8 mouse cellular contexts compared by ENCODE assay signal in the genomic region with DNA sequence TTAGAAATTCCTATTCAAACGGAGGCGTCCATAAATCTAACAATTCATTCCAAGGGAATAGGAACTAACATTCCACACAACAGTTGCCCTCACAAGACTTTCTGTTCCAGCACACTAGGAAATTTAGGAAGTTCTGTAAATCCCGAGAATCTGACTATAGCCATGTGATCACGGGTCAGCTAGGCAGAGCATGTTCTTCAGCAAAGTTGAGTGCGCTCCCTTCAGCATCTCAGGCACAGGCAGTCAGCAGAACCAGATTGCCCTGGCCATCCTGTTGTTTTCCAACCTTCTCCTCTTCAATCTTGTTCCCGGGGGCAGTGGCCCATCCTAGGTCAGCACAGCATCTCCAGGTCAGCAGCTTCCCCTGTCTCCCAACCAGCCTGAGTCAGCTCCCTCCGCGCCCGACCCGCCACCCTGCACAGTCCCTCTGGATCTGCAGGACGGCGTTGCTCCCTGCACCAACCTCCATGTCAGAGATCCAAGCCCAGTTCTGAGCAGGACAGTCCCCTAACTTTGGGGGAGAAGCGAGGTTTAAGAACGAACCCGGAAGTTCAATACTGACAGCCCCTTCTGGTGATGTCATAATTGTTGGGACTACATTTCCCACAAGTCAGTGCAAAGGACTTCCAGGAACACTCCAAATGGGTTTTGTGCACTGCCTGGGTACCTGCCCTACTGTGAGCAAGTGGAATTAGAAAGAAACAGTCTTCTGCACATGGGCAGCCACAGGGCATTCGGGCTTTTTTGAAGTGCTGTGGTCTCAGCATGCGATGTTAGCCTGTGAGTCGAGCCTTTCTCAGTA. TPM values are rescaled to one million over a fixed set of nuclear protein-coding genes. Genes with fewer than 3 reads are reported as not detected.
DNase-seq lines count a peak whose midpoint lies in the region; ATAC-seq and TF ChIP-seq lines count a peak whose summit lies in the region.

No protein-coding gene starts in this region.

- H3K4me3 ChIP-seq in heart, embryonic 10.5 days, result peak overlapping the region; percentile 76
- H3K4me3 ChIP-seq in kidney, embryonic 14.5 days (ENCODE audit: low read length), result peak overlapping the region; percentile 75
- peak overlapping the region; percentile 63 for H3K4me3 ChIP-seq in limb, embryonic 14.5 days (replicated peaks; ENCODE audit: low read length)
- peak overlapping the region; percentile 66 for H3K4me3 ChIP-seq in midbrain, embryonic 16.5 days (ENCODE audit: low read depth, low read length)
- peak overlapping the region; percentile 70 for H3K4me3 ChIP-seq in spleen, adult 2 months (ENCODE audit: extremely low read depth, insufficient read depth, insufficient read length)

- no peak for TF ChIP-seq POLR2A in brain, embryonic 14.5 days (IDR thresholded peaks at IDR 0.05; ENCODE audit: borderline replicate concordance, extremely low read depth, insufficient read depth, insufficient read length, poor library complexity, severe bottlenecking)
- TF ChIP-seq POLR2A in limb, embryonic 14.5 days (IDR thresholded peaks at IDR 0.05; ENCODE audit: borderline replicate concordance, extremely low read depth, insufficient read depth, insufficient read length), result no peak
- no peak for TF ChIP-seq POLR2A in spleen, adult 2 months (IDR thresholded peaks at IDR 0.05; ENCODE audit: low read depth, low read length)

- TF ChIP-seq CTCF in brain, embryonic 14.5 days (IDR thresholded peaks at IDR 0.05; ENCODE audit: borderline replicate concordance, extremely low read depth, insufficient read depth, insufficient read length), result no peak
- no peak for TF ChIP-seq CTCF in spleen, adult 2 months (IDR thresholded peaks at IDR 0.05; ENCODE audit: extremely low read depth, insufficient read depth, insufficient read length, insufficient replicate concordance)

- no peaks in the 10 kb centered on the region for H3K27me3 ChIP-seq in heart, embryonic 10.5 days (ENCODE audit: insufficient read depth, poor library complexity, severe bottlenecking)
- no peaks in the 10 kb centered on the region for H3K27me3 ChIP-seq in kidney, embryonic 14.5 days (ENCODE audit: control insufficient read depth, insufficient read depth, low read length)
- no peaks in the 10 kb centered on the region for H3K27me3 ChIP-seq in limb, embryonic 14.5 days (ENCODE audit: control insufficient read depth, insufficient read depth, low read length)
- no peaks in the 10 kb centered on the region for H3K27me3 ChIP-seq in midbrain, embryonic 16.5 days (ENCODE audit: control insufficient read depth, insufficient read depth, low read depth, low read length)
- no peaks in the 10 kb centered on the region for H3K27me3 ChIP-seq in spleen, adult 2 months (ENCODE audit: control insufficient read depth, insufficient read depth, low read length)

- peak overlapping the region; percentile 59 for H3K9ac ChIP-seq in kidney, embryonic 14.5 days (ENCODE audit: low read depth, low read length)
- peak overlapping the region; percentile 63 for H3K9ac ChIP-seq in limb, embryonic 14.5 days (ENCODE audit: low read depth, low read length, severe bottlenecking)
- H3K9ac ChIP-seq in midbrain, embryonic 16.5 days (ENCODE audit: low read depth, low read length), result peak overlapping the region; percentile 81

- ATAC-seq in erythroblast, adult 5-6 weeks (replicated peaks; ENCODE audit: low FRiP score, poor library complexity, severe bottlenecking), result peak; percentile 94
- peak; percentile 99 for ATAC-seq in kidney, embryonic 14.5 days (ENCODE audit: low FRiP score, low TSS enrichment)
- peak; percentile 93 for ATAC-seq in limb, embryonic 14.5 days (ENCODE audit: low FRiP score, low read depth)
- ATAC-seq in midbrain, embryonic 16.5 days, result peak; percentile 99

- peak overlapping the region; percentile 67 for H3K4me2 ChIP-seq in kidney, embryonic 14.5 days (replicated peaks; ENCODE audit: low read depth, low read length)
- H3K4me2 ChIP-seq in limb, embryonic 14.5 days (replicated peaks; ENCODE audit: low read depth, low read length, severe bottlenecking), result peak overlapping the region; percentile 67
- H3K4me2 ChIP-seq in midbrain, embryonic 16.5 days (ENCODE audit: low read length), result peak overlapping the region; percentile 80

- DNase-seq in CD4-positive helper T cell, adult 2 months (ENCODE audit: low read depth, low spot score), result peak; percentile 91
- DNase-seq in brain, embryonic 14.5 days (ENCODE audit: low read depth), result peak; percentile 95
- DNase-seq in heart, embryonic 10.5 days (ENCODE audit: low spot score), result peak; percentile 90
- DNase-seq in limb, embryonic 14.5 days (ENCODE audit: low spot score), result peak; percentile 89
- DNase-seq in spleen, adult 2 months (ENCODE audit: low read depth in 1 of 2, low spot score in 2 of 2), result peak; percentile 69 to 74

- 7% methylated on average over 18 of the region's 18 CpGs for WGBS in heart, embryonic 10.5 days
- 9% methylated on average over 18 of the region's 18 CpGs for WGBS in kidney, embryonic 14.5 days
- 11% methylated on average over 18 of the region's 18 CpGs for WGBS in limb, embryonic 14.5 days
- 8% methylated on average over 18 of the region's 18 CpGs for WGBS in midbrain, embryonic 16.5 days
- WGBS in spleen, adult 2 months, result 7% methylated on average over 18 of the region's 18 CpGs

- no peaks in the 10 kb centered on the region for H3K9me3 ChIP-seq in heart, embryonic 10.5 days
- H3K9me3 ChIP-seq in kidney, embryonic 14.5 days (ENCODE audit: control insufficient read depth, low read length), result no peaks in the 10 kb centered on the region; the same call in 1 of the 2 replicates
- H3K9me3 ChIP-seq in limb, embryonic 14.5 days (ENCODE audit: control insufficient read depth, low read length), result no peaks in the 10 kb centered on the region
- H3K9me3 ChIP-seq in midbrain, embryonic 16.5 days (replicated peaks; ENCODE audit: control insufficient read depth, low read length, poor library complexity, severe bottlenecking), result peaks cover 4% of the 10 kb centered on the region

- peak overlapping the region; percentile 85 for H3K27ac ChIP-seq in heart, embryonic 10.5 days
- H3K27ac ChIP-seq in kidney, embryonic 14.5 days (ENCODE audit: low read depth, low read length), result no peak overlapping the region
- H3K27ac ChIP-seq in limb, embryonic 14.5 days (replicated peaks; ENCODE audit: low read depth, low read length), result no peak overlapping the region
- H3K27ac ChIP-seq in midbrain, embryonic 16.5 days (ENCODE audit: low read length), result peak overlapping the region; percentile 69
- 0 out of 2 replicates have a peak overlapping the region, but pooled peaks have one; percentile 16 for H3K27ac ChIP-seq in spleen, adult 2 months (ENCODE audit: insufficient read depth, low read length)

- 0 out of 2 replicates have a peak, but pooled peaks cover 5% of the 10 kb centered on the region for H3K36me3 ChIP-seq in heart, embryonic 10.5 days
- no peaks in the 10 kb centered on the region for H3K36me3 ChIP-seq in kidney, embryonic 14.5 days (ENCODE audit: control insufficient read depth, insufficient read depth, low read length)
- H3K36me3 ChIP-seq in limb, embryonic 14.5 days (ENCODE audit: control insufficient read depth, insufficient read depth, low read length), result no peaks in the 10 kb centered on the region
- no peaks in the 10 kb centered on the region for H3K36me3 ChIP-seq in midbrain, embryonic 16.5 days (ENCODE audit: control insufficient read depth, insufficient read depth, low read length)
- H3K36me3 ChIP-seq in spleen, adult 2 months (ENCODE audit: control insufficient read depth, insufficient read depth, low read length), result peaks cover 1% of the 10 kb centered on the region; the same call in 1 of the 2 replicates

- H3K4me1 ChIP-seq in heart, embryonic 10.5 days, result peaks cover 3% of the 10 kb centered on the region; the same call in 1 of the 2 replicates
- H3K4me1 ChIP-seq in kidney, embryonic 14.5 days (ENCODE audit: control insufficient read depth, insufficient read depth, low read length), result no peaks in the 10 kb centered on the region
- H3K4me1 ChIP-seq in limb, embryonic 14.5 days (ENCODE audit: control insufficient read depth, insufficient read depth, low read length), result no peaks in the 10 kb centered on the region
- H3K4me1 ChIP-seq in midbrain, embryonic 16.5 days (ENCODE audit: control insufficient read depth, insufficient read depth, low read length), result peaks cover 8% of the 10 kb centered on the region
- H3K4me1 ChIP-seq in spleen, adult 2 months (ENCODE audit: control insufficient read depth, insufficient read depth, insufficient read length), result no peaks in the 10 kb centered on the region

RNA-seq across cellular contexts. Expression of gene Zfp458, which starts 9.5 kb away (rescaled TPM):
- 3.6 and 5.3 TPM in 2 replicates for polyA plus RNA-seq in brain, embryonic 14.5 days (2012; rRNA removed)
- total RNA-seq in erythroblast, adult 5-6 weeks (2015; ENCODE audit: low replicate concordance), result 3.3 TPM in 1 of 2 replicates, not detected in the other
- total RNA-seq in erythroblast, adult 5-6 weeks (2017; ENCODE audit: low replicate concordance), result 2.7 TPM in 1 of 2 replicates, not detected in the other
- polyA plus RNA-seq in heart, embryonic 10.5 days (2016; fragmentation: Nextera tagmentation; extraction: Ambion mirVana), result 1.4 and 1.6 TPM in 2 replicates
- 2.1 and 3.0 TPM in 2 replicates for polyA plus RNA-seq in kidney, embryonic 14.5 days (2014; fragmentation: Nextera tagmentation; extraction: Ambion mirVana)
- polyA plus RNA-seq in limb, embryonic 14.5 days (2012; rRNA removed), result 1.5 and 2.0 TPM in 2 replicates
- 1.6 and 2.5 TPM in 2 replicates for polyA plus RNA-seq in limb, embryonic 14.5 days (2014; fragmentation: Nextera tagmentation; extraction: Ambion mirVana)
- polyA plus RNA-seq in midbrain, embryonic 16.5 days (2015; fragmentation: Nextera tagmentation; extraction: Ambion mirVana), result 5.8 and 6.9 TPM in 2 replicates
- polyA plus RNA-seq in spleen, adult 2 months (2012; rRNA removed), result 0.41 TPM in 2 replicates

RNA-seq across cellular contexts. Expression of gene Zfp457, which starts 37.5 kb away (rescaled TPM):
- polyA plus RNA-seq in brain, embryonic 14.5 days (2012; rRNA removed), result 1.8 and 2.6 TPM in 2 replicates
- total RNA-seq in erythroblast, adult 5-6 weeks (2015; ENCODE audit: low replicate concordance), result not detected in 2 replicates
- 0.56 TPM in 1 of 2 replicates, not detected in the other for total RNA-seq in erythroblast, adult 5-6 weeks (2017; ENCODE audit: low replicate concordance)
- polyA plus RNA-seq in heart, embryonic 10.5 days (2016; fragmentation: Nextera tagmentation; extraction: Ambion mirVana), result 0.40 and 0.86 TPM in 2 replicates
- 0.73 and 1.5 TPM in 2 replicates for polyA plus RNA-seq in kidney, embryonic 14.5 days (2014; fragmentation: Nextera tagmentation; extraction: Ambion mirVana)
- 1.3 and 1.6 TPM in 2 replicates for polyA plus RNA-seq in limb, embryonic 14.5 days (2012; rRNA removed)
- polyA plus RNA-seq in limb, embryonic 14.5 days (2014; fragmentation: Nextera tagmentation; extraction: Ambion mirVana), result 0.54 and 0.85 TPM in 2 replicates
- polyA plus RNA-seq in midbrain, embryonic 16.5 days (2015; fragmentation: Nextera tagmentation; extraction: Ambion mirVana), result 0.97 and 1.2 TPM in 2 replicates
- 0.90 and 1.1 TPM in 2 replicates for polyA plus RNA-seq in spleen, adult 2 months (2012; rRNA removed)

Comparison
In these comparisons a context has a peak if more than half of its experiments do, and no peak if none do; other contexts are left out.
1. H3K27ac ChIP-seq: peak in heart, embryonic 10.5 days (single experiment), midbrain, embryonic 16.5 days (single experiment) and spleen, adult 2 months (single experiment); none in kidney, embryonic 14.5 days (single experiment) and limb, embryonic 14.5 days (single experiment).
2. Peak in every context shown above with its lines, with median percentiles within 50 percentile points of each other: DNase-seq, ATAC-seq, H3K4me3 ChIP-seq, H3K4me2 ChIP-seq and H3K9ac ChIP-seq.